Mouse (Mus musculus): Measurements from ENCODE around the gene Fer1l4.

Gene Fer1l4

DNA sequence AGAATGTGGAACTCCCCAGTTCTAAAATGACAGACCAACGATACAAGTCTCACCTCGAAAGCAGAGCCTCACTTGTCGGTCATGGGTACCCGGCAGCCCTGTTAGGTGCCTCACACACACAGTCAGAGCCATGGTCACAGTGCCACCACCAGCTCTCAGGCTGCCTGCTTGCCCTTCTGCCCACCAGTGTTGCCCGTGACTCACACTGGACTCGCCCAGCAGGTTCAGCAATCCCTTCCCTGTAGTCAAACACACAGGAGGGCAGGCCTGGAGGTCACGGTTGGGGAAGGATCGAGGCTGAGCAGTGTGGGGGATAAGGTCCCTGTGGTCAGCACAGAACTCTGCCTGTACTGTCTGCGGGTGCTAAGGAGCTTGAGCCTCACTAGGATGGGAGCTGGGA is at the start of gene Fer1l4:
Fer1l4 (minus strand) TSS at position 132 of the 400 bp plus-strand sequence.
- no peak for DNase-seq (ENCODE audit: low spot score in 2 of 2)

DNA sequence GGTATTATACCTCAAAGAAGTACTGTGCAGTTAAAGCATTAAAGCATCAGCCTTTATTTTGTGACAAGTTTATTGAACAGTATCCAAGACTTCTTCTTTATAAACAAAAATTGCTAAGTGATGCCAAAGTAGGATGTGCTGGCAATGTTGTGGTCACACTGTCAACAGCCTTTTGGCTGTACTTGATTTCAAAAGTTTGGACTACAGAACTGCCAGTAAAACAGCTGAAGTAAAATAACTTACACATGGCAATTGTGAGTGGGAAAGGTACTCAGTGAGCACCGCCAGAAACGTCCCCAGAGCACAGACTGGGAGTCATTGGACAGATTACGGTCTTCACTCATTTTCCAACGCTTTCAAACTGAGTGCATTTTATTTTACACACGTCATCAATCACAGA is 39.2 kb upstream of the Fer1l4 start:
- no peak for DNase-seq (ENCODE audit: low spot score in 2 of 2)

DNA sequence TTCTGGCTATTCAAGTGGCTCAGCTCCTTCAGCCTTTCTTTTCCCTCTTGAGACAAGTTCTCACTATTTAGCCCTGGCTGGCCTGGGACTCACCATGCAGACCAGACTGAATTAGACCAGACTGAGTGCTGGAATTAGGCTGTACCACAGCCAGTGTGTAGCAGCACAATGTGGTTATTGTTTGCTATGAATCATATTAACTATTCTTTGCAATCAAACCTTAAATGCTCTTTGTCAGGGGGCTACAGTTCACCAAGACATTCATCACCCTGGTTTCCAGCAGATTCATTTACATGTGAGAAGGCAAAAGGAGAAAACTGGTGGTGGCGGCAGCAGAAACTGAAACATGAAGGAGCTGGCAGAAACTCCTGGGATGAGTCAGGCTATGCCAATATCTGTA is 37.1 kb upstream of the Fer1l4 start:
- no peak for DNase-seq (ENCODE audit: low spot score in 2 of 2)

DNA sequence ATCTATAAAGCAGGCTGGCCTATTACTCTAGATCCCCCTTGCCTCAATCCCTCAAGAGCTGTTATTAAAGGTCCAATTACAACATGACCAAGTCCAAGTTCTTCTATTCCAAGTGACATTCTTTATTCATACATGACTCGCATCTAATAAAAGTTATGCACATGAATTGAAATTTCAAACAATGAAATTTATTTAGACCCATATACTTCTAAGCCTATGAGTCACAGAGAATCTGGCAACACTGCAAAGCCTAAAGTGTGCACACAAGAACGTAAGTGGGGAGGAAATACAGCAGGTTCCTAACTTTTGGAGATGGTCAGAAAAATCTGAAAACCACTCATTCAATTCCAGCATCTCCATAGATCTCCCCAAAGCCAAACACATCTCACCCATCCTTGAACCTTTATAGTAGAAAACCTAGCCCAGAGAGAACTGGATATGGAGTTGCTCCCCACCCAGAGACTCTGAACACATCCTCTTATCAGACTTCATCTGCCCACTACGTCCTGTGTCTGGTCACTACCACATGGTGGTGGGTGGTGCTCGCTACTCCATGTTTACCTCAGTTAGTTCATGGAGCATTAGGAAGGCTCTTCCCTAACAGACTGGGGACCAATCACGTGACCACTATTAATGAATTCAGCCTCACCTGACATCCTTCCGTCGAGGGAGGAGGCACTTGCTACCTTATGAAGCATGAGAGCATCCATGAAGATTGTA is 34.8 kb upstream of the Fer1l4 start:
- DNase-seq (ENCODE audit: low spot score in 2 of 2), result no peak

DNA sequence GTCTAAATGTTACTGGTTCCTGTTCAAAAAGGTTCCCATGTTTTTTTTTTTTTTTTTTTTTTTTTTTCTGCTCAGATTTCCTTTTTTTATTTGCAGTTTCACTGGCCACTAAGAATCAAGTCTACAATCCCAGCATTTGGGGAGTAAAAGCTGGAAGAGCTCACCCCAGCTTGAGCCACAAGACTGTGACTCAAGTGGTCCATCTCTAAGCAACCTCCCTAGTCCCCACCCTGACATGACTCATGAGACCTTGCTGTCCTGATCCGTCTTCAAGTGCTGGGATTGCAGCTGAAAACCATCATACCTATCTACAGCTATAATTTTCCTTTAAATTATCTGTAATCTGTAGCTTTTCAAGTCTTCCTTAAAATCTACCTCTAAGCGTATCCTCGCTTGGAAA is 31.8 kb upstream of the Fer1l4 start:
- DNase-seq (ENCODE audit: low spot score in 2 of 2), result no peak

DNA sequence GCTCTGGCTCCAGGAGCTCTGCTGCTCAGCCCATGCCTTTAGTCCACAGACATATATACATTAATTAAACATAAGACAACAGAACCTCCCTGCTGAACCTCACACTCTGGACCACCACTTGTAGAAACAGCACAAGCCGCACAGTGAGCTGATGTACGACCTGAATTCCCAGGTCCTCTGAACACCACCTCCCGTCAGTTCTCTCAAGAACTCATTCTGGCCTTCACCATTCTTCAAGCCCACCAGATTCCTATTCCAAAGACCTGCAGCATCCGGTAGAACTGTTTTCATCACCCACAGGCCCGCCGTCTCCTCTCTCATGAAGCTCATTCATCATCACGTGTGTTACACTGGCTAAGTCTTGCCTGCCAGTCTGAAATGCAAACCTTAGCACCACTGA is 27.6 kb upstream of the Fer1l4 start:
- no peak for DNase-seq (ENCODE audit: low spot score in 2 of 2)

DNA sequence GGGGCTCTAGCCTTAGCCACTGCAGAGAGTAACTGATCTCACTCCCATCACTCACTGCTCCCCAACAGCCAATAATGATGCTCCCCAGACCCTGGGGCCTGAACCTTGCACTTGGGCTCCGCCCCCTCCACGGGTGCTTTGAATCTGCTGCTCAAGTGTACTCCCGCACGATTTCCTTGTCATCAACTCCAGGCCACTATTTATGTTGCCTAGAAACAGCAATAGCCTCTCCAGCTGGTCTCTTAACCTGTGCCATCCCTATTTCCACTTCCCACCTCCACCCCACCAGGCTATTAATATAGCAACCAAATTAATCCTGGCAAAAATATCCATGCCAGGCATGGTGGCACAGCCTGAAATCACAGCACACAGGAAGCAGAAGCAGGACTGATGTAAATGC is 26.9 kb upstream of the Fer1l4 start:
- DNase-seq (ENCODE audit: low spot score in 2 of 2), result no peak

DNA sequence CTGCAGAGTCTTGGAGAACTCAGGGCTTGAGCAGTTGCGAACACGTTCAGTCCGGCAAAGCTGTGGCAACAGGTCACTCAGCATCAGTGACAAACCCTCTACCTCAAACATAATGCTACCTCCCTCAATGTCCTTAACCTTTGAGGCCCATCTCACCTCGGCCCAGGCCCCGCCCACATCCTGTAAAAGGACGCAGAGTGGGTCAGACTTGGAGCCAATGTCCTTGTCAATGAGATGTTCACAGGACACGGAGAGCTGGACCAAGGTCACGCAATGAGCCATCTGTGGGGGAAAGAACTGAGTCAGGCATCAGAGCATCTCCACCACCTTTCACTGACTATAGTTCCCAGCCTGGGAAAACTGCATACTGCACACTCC is 26.4 kb upstream of the Fer1l4 start:
- no peak for DNase-seq (ENCODE audit: low spot score in 2 of 2)

DNA sequence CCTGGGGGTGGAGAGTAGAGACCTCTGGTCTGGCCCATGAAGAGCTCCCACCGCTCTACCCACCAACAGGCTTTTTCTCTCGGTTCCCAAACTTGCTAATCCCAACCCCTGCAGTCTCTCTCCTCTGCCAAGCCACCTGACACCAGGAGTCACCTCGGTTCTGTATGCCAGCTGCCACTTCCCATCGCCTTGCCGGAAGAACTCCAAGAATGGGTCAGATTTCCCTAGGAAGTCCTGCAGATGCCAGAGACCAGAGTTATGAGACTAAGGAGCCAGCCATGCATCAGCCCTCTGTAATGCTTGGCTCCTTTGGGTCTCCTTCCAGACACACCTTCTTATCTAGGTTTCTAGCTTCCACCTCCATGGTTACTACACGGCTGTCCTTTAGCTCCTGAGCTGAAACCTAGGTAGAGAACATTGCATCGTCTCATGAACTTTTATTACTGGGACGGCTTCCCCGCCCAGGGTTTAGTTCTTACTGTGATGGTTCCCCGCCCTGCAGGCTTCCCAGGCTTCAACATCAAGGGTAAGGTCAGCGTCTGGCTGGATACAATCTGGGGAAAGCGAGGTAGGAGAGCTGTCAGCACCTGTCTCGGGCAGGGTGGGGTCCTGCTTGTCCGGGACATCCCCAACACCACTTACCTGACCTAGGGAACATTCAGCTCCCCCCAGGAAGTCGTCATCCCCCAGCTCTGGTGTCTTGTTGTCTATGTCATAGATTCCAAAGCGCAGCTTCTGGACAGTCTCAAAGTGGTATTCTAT is 25.9 kb upstream of the Fer1l4 start:
- no peak for DNase-seq (ENCODE audit: low spot score in 2 of 2)

DNA sequence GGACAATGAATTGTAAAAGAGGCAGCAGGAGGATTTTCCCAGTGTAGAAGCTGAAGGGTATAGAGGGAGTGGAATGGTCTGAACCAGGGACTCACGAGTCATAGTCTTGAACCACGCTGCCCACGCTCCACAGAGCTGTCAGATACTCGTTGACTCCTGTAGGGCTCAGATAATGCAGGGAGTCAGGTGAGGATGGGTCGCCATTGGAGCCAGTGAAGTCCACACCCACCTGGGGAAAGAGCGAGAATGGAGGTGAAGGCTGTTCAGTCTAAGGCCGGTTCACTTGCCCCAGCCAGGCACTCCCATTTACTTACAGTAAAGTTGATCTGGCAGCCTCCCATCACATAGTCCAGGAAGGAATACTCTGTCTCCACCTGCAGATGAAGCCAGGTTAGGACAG is 24.7 kb upstream of the Fer1l4 start:
- DNase-seq (ENCODE audit: low spot score in 2 of 2), result no peak

DNA sequence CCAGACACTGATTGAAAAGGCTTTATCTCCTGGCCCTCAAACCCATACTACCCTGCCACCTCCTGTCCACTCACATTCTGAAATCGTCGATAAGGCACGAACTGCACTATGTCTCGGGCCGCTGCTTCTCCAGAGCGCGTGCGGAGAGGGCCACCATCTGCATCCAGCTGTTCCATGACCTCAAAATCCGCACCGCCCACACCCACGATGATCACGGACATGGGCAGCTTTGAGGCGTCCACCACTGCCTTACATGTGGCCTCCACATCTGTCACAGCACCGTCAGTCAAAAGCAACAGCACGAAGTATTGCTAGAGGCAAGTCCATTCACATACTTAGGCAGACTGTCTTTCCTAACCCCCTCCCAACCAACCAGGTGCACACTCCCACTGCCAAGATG is 21.0 kb upstream of the Fer1l4 start:
- DNase-seq (ENCODE audit: low spot score in 2 of 2), result no peak

DNA sequence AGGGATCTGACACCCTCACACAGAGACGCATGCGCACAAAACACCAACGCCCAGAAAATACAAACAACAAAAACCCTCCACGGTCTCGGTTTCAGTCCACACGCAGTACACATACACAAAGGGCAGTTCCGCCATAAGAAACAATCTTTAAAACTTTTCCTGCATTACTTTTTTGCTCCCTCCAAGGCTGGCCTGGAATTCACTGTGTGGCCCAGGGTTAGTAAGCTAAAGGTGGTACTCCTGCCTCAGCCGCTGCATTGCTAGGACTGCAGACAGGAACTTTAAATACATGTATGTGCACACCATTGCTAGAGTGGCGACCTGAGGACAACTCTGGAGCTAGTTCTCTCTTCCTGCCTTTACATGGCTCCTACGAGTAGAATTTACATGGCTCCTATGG is 18.5 kb upstream of the Fer1l4 start:
- DNase-seq (ENCODE audit: low spot score in 2 of 2), result no peak

DNA sequence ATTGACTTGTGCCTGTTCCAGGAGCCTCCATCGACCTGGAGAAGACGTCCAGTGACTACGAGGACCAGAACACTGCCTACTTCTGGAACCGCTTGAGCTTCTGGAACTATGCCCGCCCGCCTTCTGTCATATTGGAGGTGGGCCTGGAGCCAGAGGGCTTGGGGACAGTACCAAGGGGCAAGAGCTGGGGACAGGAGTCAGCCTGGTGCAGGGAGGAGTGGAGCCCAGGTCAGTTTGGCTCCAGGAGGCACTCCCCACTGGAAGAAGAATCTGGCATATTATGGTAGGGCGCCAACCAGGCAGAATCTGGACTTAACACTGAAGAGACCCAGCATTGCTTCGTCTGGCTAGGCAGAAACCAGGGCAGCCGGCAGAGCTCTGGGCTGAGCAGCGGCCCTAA is 15.2 kb upstream of the Fer1l4 start:
- no peak for DNase-seq (ENCODE audit: low spot score in 2 of 2)

DNA sequence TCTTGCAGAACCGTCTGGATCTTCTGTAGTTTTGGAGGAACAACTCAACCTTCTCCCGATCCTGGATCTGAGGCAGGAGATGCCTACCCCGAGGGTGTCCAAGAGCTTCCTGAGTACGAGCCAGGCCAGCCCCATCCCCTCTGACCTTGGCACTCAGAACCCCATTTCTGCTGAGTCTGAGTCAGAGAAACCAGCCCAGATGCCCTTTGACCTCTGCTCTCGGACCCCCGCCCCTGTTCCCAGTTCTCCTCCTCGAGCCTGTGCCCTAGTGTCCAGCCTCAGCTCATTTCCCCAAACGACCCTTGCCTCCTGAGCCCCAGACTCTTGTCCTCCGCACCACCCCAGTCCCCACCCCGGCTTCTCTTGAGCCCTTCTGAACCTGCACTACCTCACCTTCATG is 13.4 kb upstream of the Fer1l4 start:
- DNase-seq (ENCODE audit: low spot score in 2 of 2), result no peak

DNA sequence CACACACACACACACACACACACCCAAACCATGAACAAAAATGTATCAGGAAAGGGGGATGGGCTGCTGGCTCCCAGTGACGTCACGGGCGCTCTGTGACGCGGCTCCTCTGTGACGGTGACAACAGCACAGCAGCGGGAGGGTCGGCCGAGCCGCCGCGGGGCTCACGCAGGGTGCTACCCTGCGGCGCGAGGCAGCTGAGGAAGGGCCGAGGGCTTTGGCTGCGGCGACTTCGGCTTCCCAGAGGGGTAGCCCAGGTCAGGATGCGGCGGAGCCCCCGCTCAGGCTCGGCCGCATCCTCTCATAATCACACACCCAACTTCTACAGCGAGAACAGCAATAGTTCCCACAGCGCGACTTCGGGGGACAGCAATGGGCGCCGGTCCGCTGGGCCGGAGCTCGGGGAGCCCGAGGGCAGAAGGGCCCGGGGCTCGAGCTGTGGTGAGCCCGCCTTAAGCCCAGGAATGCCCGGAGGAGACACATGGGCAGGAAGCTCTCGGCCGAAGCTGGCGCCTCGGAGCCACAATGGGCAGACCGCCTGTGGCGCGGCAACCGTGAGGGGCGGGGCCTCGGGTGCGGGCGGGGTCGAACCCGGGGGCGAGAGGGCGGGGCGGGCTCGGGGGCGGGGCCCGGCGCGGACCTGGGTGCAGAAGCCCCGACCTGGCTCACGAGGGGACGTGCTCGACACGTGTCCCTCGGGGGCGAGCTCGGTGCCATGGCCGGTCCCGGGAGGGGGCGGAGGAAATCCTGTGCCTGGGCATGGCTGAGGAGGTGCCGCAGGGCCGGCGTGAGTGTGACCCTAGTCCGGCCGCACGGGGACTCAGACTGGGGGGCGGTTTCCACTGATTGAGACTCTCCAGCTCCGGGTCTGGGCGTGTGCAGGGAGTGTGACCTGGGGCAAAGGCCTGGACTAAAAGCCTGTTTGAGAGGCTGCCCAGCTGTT is 12.6 kb upstream of the Fer1l4 start, which contains the start of gene Spag4:
Spag4 (plus strand) TSS at position 77 of the 943 bp plus-strand sequence.
- DNase-seq (ENCODE audit: low spot score in 2 of 2), result peak; percentile 75 to 90

DNA sequence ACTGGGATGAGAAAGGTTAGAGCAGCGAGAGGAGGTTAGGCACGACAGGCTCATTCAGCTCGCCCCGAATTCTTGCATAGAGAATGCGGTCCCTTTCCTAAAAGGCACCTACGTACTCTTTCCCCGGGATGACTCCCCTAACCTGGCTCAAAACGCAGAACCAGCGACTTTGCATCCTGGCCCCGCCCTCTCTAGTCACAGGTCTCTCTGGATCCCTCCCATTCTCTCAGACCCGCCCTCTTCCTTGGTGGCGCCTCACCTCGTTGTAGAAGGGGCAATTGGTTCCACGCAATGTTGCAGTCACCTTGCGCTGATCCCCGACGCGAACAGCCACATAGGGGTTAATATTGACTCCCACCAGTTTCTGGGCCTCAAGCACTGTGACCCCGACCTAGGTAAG is 4.8 kb downstream of the Fer1l4 start:
- no peak for DNase-seq (ENCODE audit: low spot score in 2 of 2)

DNA sequence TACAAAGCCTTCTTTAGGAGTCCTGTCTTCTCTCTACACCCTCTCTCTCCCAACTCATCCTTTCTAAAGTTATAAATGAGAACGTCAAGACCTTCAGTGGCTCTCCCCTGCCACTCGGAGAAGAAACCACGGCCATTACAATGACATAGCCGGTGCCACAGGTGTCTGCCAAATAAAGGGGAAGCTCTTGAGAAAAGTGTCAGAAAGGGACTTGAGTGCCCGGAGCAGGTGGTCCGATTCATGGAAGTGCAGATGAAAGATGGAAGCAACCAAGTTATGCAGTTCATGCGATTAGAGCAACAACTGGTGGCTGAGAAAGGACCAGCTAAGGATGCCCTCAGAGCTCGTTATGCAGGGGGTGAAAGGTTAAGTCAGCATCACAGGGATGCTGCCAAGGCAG is 9.8 kb downstream of the Fer1l4 start:
- DNase-seq (ENCODE audit: low spot score in 2 of 2), result no peak

DNA sequence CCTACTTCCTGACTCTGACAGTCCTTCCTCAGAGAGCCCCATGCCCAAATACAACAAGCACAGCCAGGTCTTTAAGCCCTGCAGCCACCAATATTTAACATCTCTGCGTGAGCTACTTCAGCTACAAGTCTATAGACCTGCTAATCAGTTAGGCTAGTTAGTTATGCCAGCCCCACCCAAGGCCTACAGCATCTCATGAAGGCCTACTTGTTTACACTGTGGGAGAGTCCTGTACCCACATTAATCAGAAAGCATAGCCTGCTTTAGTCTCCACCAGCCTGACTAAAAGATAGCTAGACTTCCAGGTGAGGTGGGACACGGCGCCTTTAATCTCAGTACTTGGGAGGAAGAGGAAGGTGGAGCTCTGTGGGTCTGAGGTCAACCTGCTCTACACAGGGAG is 13.4 kb downstream of the Fer1l4 start:
- DNase-seq (ENCODE audit: low spot score in 2 of 2), result no peak

DNA sequence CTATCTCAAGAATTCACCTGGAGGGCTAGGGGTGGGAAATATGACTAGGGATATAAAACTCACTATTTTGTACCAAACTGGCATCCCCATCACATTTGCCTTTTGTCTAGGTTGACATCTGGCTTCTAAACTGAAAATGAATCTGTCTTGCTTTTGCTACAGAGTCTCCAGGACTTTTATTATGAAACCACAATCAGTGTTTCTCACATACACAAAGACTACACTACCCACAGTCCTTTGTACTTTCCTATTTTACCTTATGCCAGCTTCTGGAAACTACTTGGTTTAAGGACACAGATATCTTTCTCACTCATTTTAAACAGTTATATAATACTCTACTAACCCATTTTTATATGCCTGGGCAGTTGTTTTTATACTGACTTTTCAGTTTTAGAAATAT is 27.3 kb downstream of the Fer1l4 start:
- DNase-seq (ENCODE audit: low spot score in 2 of 2), result no peak

DNA sequence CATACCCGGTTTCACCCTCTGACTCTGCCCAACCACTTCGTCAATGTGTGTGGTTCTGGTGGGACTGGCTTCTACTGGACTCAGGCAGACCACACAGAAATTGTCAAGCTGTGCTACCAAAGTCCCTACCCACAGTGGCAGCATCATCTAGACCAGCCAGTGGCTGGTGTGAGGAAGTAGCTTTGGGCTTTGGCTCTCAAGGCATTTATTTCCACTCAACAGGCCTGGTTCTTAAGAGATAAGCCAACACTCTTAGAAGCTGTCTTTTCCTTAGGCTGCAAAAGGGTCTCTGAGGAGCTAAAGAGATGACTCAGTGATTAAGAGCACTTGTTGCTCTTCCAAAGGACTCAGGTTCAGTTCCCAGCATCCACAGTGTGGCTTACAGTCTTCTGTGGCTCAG is 31.0 kb downstream of the Fer1l4 start:
- no peak for DNase-seq (ENCODE audit: low spot score in 2 of 2)

DNA sequence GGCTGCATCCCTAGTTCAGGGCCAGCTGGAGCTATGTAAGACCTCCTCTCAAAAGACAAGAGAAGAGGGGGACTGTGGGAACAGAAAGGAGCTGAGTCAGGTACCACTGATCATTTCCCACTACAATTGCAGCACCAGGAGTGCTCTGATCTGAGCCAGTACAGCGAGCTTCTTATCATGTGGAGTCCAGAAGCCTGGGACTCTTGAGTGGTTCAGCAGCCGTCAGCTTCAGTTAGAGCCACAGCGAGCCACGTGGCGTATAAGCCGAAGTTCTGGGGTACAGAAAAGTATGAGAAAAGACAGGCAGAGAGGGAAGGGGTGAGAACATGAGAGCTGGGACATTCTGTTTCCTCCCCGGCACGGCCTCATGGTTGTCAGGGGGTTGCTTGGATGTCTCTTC is 31.5 kb downstream of the Fer1l4 start:
- no peak for DNase-seq (ENCODE audit: low spot score in 2 of 2)

DNA sequence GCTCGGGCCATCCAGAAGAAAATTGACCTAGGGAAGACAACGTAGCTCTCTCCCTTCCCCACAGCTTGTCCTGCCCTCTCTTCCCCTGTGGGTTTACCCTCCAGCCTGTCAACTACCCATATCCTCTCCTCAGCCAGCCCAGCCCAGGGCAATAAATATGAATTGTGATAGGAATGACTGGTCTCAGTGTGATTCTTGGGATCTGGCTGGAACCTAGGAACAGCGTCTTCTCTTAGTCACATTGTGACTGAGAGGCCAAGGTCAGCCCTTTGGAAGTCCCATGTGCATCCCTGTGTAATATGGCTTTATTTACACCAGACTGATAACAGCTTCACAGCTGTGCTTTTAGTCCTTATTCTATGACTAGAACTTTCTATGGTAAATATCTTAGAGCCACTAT is 34.6 kb downstream of the Fer1l4 start:
- no peak for DNase-seq (ENCODE audit: low spot score in 2 of 2)
